Mouse (Mus musculus): ENCODE measurements around the gene Sema3b. TPM values are rescaled to one million over a fixed set of nuclear protein-coding genes. Genes with fewer than 3 reads are reported as not detected.

The Sema3b gene
- total RNA-seq, 2 experiments from 2014 or later: 20.4 to 22.9 TPM

- peak; percentile 88 to 94 for DNase-seq
These were observed 24.1 kb upstream of the Sema3b start for GRCm38 (mm10) chr9:107633091-107633660.

GRCm38 (mm10) chr9:107632478-107632877 is 23.4 kb upstream of the Sema3b start:
- peak; percentile 80 to 85 for DNase-seq

- no peak for DNase-seq
These were observed 22.8 kb upstream of the Sema3b start for GRCm38 (mm10) chr9:107631861-107632260.

GRCm38 (mm10) chr9:107631311-107631826 is 22.3 kb upstream of the Sema3b start:
- peak in 1 of 2 experiments; percentile 28 for DNase-seq

GRCm38 (mm10) chr9:107630576-107630975 is 21.5 kb upstream of the Sema3b start:
- peak; percentile 41 to 49 for DNase-seq

GRCm38 (mm10) chr9:107629901-107630425 is 20.9 kb upstream of the Sema3b start:
- peak; percentile 36 to 41 for DNase-seq

GRCm38 (mm10) chr9:107629411-107629730 is 20.3 kb upstream of the Sema3b start:
- DNase-seq: no peak

GRCm38 (mm10) chr9:107628721-107629410 is 19.8 kb upstream of the Sema3b start:
- DNase-seq: peak; percentile 65 to 88

- peak in 1 of 2 experiments; percentile 43 for DNase-seq
These were observed 18.6 kb upstream of the Sema3b start for GRCm38 (mm10) chr9:107627387-107628255.

- DNase-seq: peak; percentile 84 to 91
These were observed 17.8 kb upstream of the Sema3b start for GRCm38 (mm10) chr9:107626844-107627277.

- peak in 1 of 2 experiments; percentile 43 for DNase-seq
These were observed 17.3 kb upstream of the Sema3b start for GRCm38 (mm10) chr9:107626158-107626843.

- DNase-seq: peak in 1 of 2 experiments; percentile 30
These were observed 16.5 kb upstream of the Sema3b start for GRCm38 (mm10) chr9:107625351-107626128.

GRCm38 (mm10) chr9:107624951-107625350 is 15.9 kb upstream of the Sema3b start:
- DNase-seq: no peak

- peak; percentile 69 to 89 for DNase-seq
These were observed 15.5 kb upstream of the Sema3b start for GRCm38 (mm10) chr9:107624539-107624938.

GRCm38 (mm10) chr9:107620954-107621353 is 11.9 kb upstream of the Sema3b start:
- peak in 1 of 2 experiments; percentile 36 for DNase-seq

- DNase-seq: no peak
These were observed 10.5 kb upstream of the Sema3b start for GRCm38 (mm10) chr9:107619546-107619879.

- DNase-seq: peak; percentile 77 to 85
These were observed 9.9 kb upstream of the Sema3b start for GRCm38 (mm10) chr9:107618778-107619545.

GRCm38 (mm10) chr9:107618098-107618497 is 9.1 kb upstream of the Sema3b start:
- peak in 1 of 2 experiments; percentile 38 for DNase-seq

GRCm38 (mm10) chr9:107617461-107617860 is 8.4 kb upstream of the Sema3b start:
- DNase-seq: no peak

- peak in 1 of 2 experiments; percentile 44 for DNase-seq
These were observed 6.0 kb upstream of the Sema3b start for GRCm38 (mm10) chr9:107615035-107615434.

Data from heart, adult 18-20 months (tissue).